Mouse (Mus musculus) hindbrain, postnatal 0 days (tissue): Measurements from ENCODE around the gene Pitpnm3. TPM values are rescaled to one million over a fixed set of nuclear protein-coding genes. Genes with fewer than 3 reads are reported as not detected.
A peak's percentile ranks its signal among the peaks of the same experiment; 100 is the strongest.

Source experiments
- ATAC-seq: fragments of 200-750 bp; cut with Nextera tagmentation; 2 replicates; pipeline ENCODE4 v1.8.0; 2017; ENCODE audit warnings: mild to moderate bottlenecking, moderate TSS enrichment, moderate library complexity
- DNase-seq: peaks from one replicate; pipeline ENCODE4 v3.0.0-alpha.2; 2015; ENCODE audit warnings: low spot score
- H3K27ac ChIP-seq: fragments of 300-500 bp; sonication (generic); 2 replicates; pipeline ENCODE4 v1.5.1; 2014; ENCODE audit warnings: mild to moderate bottlenecking
- H3K27me3 ChIP-seq: fragments of 300-500 bp; sonication (generic); 2 replicates; pipeline ENCODE4 v1.6.1; 2014; ENCODE audit warnings: low read length, mixed read lengths; ENCODE audit not compliant: insufficient read depth
- H3K36me3 ChIP-seq: fragments of 300-500 bp; sonication (generic); 2 replicates; pipeline ENCODE4 v1.6.1; 2014; ENCODE audit warnings: low read length, mixed read lengths; ENCODE audit not compliant: insufficient read depth
- H3K4me1 ChIP-seq: fragments of 300-500 bp; sonication (generic); 2 replicates; pipeline ENCODE4 v1.6.1; 2014; ENCODE audit warnings: antibody characterized with exemption, low read length, mixed read lengths; ENCODE audit not compliant: insufficient read depth
- H3K4me2 ChIP-seq: fragments of 300-500 bp; sonication (generic); 2 replicates; pipeline ENCODE4 v1.6.1; 2014; ENCODE audit warnings: low read depth, mild to moderate bottlenecking, low read length, moderate library complexity, mixed read lengths
- H3K4me3 ChIP-seq: fragments of 300-500 bp; sonication (generic); 2 replicates; pipeline ENCODE4 v1.5.1; 2014; ENCODE audit warnings: low read length
- H3K9ac ChIP-seq: fragments of 300-500 bp; sonication (generic); replicated peaks from 2 replicates; pipeline ENCODE4 v1.6.1; 2014; ENCODE audit warnings: mild to moderate bottlenecking, low read length, moderate library complexity, mixed read lengths
- H3K9me3 ChIP-seq: fragments of 300-500 bp; sonication (generic); 2 replicates; pipeline ENCODE4 v1.6.1; 2016; ENCODE audit warnings: low read length, mixed read lengths
- CTCF ChIP-seq: IDR thresholded peaks from 2 replicates; pipeline ENCODE4 v1.5.1; 2016; ENCODE audit warnings: antibody characterized with exemption, control low read depth, low read depth
- WGBS: fragments of 180-500 bp; shearing (Covaris S2); extraction: QIAGEN DNeasy Blood & Tissue Kit; methylation state at CpG from one replicate; pipeline ENCODE4 v1.1.7; 2014; 5-methylcytosine and 5-hydroxymethylcytosine counted together
- polyA plus RNA-seq: library from polyadenylated mRNA; unstranded; fragments of >200 nt; fragmentation: Nextera tagmentation; extraction: Ambion mirVana; gene quantifications from 2 replicates; pipeline ENCODE4 v1.2.1, GENCODE M21; 2015
- total RNA-seq: library from RNA; depleted of rRNA; stranded (reverse); fragments of >200 nt; gene quantifications from 2 replicates; pipeline ENCODE4 v1.2.3, GENCODE M21; 2014

Gene Pitpnm3
- total and polyA plus RNA-seq, 2 experiments from 2014 or later: 6.1 to 26.3 TPM

GRCm38 (mm10) chr11:72082601-72083000, 53.0 kb downstream of the Pitpnm3 start:
- no peaks in the 10 kb centered on the region for H3K36me3 ChIP-seq
- ATAC-seq (no peak), DNase-seq (no peak)
- no peak overlapping the region for H3K9ac ChIP-seq
- no peak overlapping the region for H3K4me3 ChIP-seq
- no peaks in the 10 kb centered on the region for H3K27me3 ChIP-seq
- H3K27ac ChIP-seq: no peak overlapping the region
- WGBS: 89% methylated on average over 4 of the region's 4 CpGs
- TF ChIP-seq CTCF: no peak
- H3K4me1 ChIP-seq: peaks cover 9% of the 10 kb centered on the region; the same call in 1 of the 2 replicates
- no peaks in the 10 kb centered on the region for H3K9me3 ChIP-seq
- no peak overlapping the region for H3K4me2 ChIP-seq

- Histone ChIP-seq H3K4me2 (no peak overlapping the region), H3K27ac (no peak overlapping the region), H3K9ac (no peak overlapping the region), H3K4me1 (0 out of 2 replicates have a peak, but pooled peaks cover 3% of the 10 kb centered on the region), H3K27me3 (no peaks in the 10 kb centered on the region), H3K9me3 (no peaks in the 10 kb centered on the region), H3K4me3 (no peak overlapping the region), H3K36me3 (no peaks in the 10 kb centered on the region)
- DNase-seq (no peak), ATAC-seq (no peak)
- no peak for TF ChIP-seq CTCF
- WGBS: 57% methylated on average over 6 of the region's 6 CpGs
Measured at GRCm38 (mm10) chr11:72080461-72080860, 55.1 kb downstream of the Pitpnm3 start.

GRCm38 (mm10) chr11:72078647-72079046, 56.9 kb downstream of the Pitpnm3 start:
- ATAC-seq (no peak), DNase-seq (peak; percentile 42)
- Histone ChIP-seq H3K9me3 (no peaks in the 10 kb centered on the region), H3K4me2 (no peak overlapping the region), H3K36me3 (no peaks in the 10 kb centered on the region), H3K27ac (no peak overlapping the region), H3K4me3 (no peak overlapping the region), H3K9ac (no peak overlapping the region), H3K4me1 (0 out of 2 replicates have a peak, but pooled peaks cover 3% of the 10 kb centered on the region), H3K27me3 (no peaks in the 10 kb centered on the region)
- TF ChIP-seq CTCF: no peak
- WGBS: 31% methylated on average over 4 of the region's 4 CpGs

GRCm38 (mm10) chr11:72078056-72078455, 57.5 kb downstream of the Pitpnm3 start:
- TF ChIP-seq CTCF: 0 out of 2 replicates have a peak, but pooled peaks have one; percentile 14
- ATAC-seq: no peak
- peak; percentile 44 for DNase-seq
- H3K9me3 ChIP-seq: no peaks in the 10 kb centered on the region
- H3K4me2 ChIP-seq: no peak overlapping the region
- no peak overlapping the region for H3K27ac ChIP-seq
- H3K36me3 ChIP-seq: no peaks in the 10 kb centered on the region
- 21% methylated on average over 3 of the region's 3 CpGs for WGBS
- H3K4me3 ChIP-seq: no peak overlapping the region
- no peak overlapping the region for H3K9ac ChIP-seq
- 0 out of 2 replicates have a peak, but pooled peaks cover 3% of the 10 kb centered on the region for H3K4me1 ChIP-seq
- H3K27me3 ChIP-seq: no peaks in the 10 kb centered on the region

- Histone ChIP-seq H3K36me3 (no peaks in the 10 kb centered on the region), H3K9ac (no peak overlapping the region), H3K4me3 (no peak overlapping the region), H3K27ac (no peak overlapping the region), H3K9me3 (no peaks in the 10 kb centered on the region), H3K4me2 (no peak overlapping the region), H3K4me1 (0 out of 2 replicates have a peak, but pooled peaks cover 3% of the 10 kb centered on the region), H3K27me3 (no peaks in the 10 kb centered on the region)
- 87% methylated on average over 13 of the region's 13 CpGs for WGBS
- TF ChIP-seq CTCF: no peak
- ATAC-seq (no peak), DNase-seq (no peak)
Measured at GRCm38 (mm10) chr11:72074230-72074629, 61.3 kb downstream of the Pitpnm3 start.

- no peaks in the 10 kb centered on the region for H3K4me1 ChIP-seq
- H3K27me3 ChIP-seq: no peaks in the 10 kb centered on the region
- no peak overlapping the region for H3K4me3 ChIP-seq
- H3K9me3 ChIP-seq: no peaks in the 10 kb centered on the region
- ATAC-seq: no peak
- no peak overlapping the region for H3K9ac ChIP-seq
- WGBS: 42% methylated on average over 6 of the region's 6 CpGs
- no peak for TF ChIP-seq CTCF
- DNase-seq: peak; percentile 27
- no peak overlapping the region for H3K4me2 ChIP-seq
- no peaks in the 10 kb centered on the region for H3K36me3 ChIP-seq
- 0 out of 2 replicates have a peak overlapping the region, but pooled peaks have one; percentile 32 for H3K27ac ChIP-seq
Measured at GRCm38 (mm10) chr11:72072331-72072905, 63.2 kb downstream of the Pitpnm3 start.

GRCm38 (mm10) chr11:72070733-72071132, 64.8 kb downstream of the Pitpnm3 start:
- ATAC-seq (no peak), DNase-seq (no peak)
- Histone ChIP-seq H3K9ac (no peak overlapping the region), H3K9me3 (no peaks in the 10 kb centered on the region), H3K4me3 (no peak overlapping the region), H3K4me1 (no peaks in the 10 kb centered on the region), H3K4me2 (no peak overlapping the region), H3K27me3 (no peaks in the 10 kb centered on the region), H3K36me3 (no peaks in the 10 kb centered on the region), H3K27ac (no peak overlapping the region)
- WGBS: 84% methylated on average over 9 of the region's 9 CpGs
- no peak for TF ChIP-seq CTCF
